Mouse (Mus musculus) pancreas, adult 10 weeks (tissue): Measurements from ENCODE around the gene Lonrf3. TPM values are rescaled to one million over a fixed set of nuclear protein-coding genes. Genes with fewer than 3 reads are reported as not detected.

ENCODE experiments used
- polyA plus RNA-seq: library from polyadenylated mRNA; stranded (reverse); fragments of 350-450 nt; fragmentation: Illumina TruSeq; extraction: RNeasy Lipid Tissue Mini Kit (QIAGEN cat#74804); gene quantifications from one replicate; pipeline ENCODE4 v1.2.3, GENCODE M21; 2015; ENCODE audit warnings: low read depth, low replicate concordance; ENCODE audit not compliant: insufficient read depth

Lonrf3 gene
- polyA plus RNA-seq, result 1.2 TPM

DNA sequence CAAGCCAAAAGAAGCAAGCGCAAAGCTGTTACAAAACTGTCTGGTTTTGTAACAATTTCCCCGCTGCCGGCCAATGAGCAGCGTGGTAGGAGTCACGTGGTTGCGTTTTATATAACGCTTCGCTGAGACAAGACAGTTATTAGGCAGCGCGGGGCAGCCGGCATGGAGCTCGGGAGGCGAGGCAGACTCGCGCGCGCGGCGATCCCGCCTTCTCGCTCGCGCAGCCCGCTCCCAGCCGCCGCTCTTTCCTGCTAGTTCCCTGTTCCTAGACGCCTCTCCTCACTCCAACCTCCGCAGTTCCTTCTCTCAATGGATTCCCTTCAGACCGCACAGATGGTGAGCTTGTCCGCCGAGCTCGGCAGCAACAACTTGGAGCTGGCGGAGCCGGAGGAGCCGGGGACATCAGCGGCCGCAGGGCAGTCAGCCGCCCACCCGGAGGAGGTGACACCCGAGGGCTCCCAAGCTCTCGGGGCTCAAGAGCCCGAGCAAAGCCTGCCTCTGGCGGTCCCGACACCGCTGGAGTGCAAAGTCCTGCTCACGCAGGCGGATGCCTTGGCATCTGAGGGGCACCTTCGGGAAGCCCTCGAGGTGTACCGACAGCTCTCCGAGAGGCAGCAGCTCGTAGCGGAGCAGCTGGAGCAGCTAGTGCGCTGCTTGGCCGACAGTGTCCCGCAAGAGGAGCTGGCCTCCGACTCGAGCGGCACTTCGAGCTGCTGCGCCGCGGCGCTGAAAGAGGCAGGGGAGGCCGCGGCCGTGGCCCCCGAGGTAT, at the start of gene Lonrf3:
TSS of gene Lonrf3 (plus strand) at position 83 of the 769 bp plus-strand sequence.

DNA sequence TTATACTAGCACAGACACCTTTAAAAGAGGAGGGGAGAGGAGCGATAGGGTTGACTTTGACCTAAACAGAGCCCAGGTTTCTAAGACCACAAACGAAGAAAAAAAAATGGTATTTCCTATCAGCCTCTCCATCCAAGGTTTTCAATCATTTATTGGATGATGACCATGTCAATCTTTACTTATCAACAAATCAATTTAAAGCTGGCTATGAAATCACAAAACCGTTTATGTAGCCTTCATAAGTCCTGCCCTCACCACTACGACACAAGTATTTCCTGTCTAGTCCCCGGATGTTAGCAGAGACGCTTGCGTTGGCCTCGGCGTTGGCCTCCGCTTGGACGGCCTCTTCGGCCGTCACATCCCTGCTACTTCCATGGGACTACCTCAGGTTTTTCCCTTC, 72.8 kb downstream of the Lonrf3 start, which contains the start of gene Gm6268:
TSS of gene Gm6268 (plus strand) at position 301 of the 400 bp plus-strand sequence.

Other genes starting within 250 kb of the Lonrf3 start
- 3.3 TPM for gene Il13ra1, start 216.2 kb upstream of the Lonrf3 start, polyA plus RNA-seq
- 0.74 TPM for gene Zcchc12, start 132.4 kb upstream of the Lonrf3 start, polyA plus RNA-seq
- gene Gm6268, start 72.9 kb downstream of the Lonrf3 start, polyA plus RNA-seq, result not detected
- not detected for gene Gm14569, start 163.5 kb downstream of the Lonrf3 start, polyA plus RNA-seq